Mouse (Mus musculus) forebrain, embryonic 15.5 days (tissue): ENCODE measurements around the gene Dnajb4. TPM values are rescaled to one million over a fixed set of nuclear protein-coding genes. Genes with fewer than 3 reads are reported as not detected.
"Not testable (repeated sequence)": the region's sequence is repeated elsewhere in the genome, so short reads cannot be mapped to it uniquely, and the experiment has no call there.

Experiments
- ATAC-seq: fragments of 200-750 bp; cut with Nextera tagmentation; replicated peaks from 2 replicates; pipeline ENCODE4 v1.8.0; 2017; ENCODE audit warnings: mild to moderate bottlenecking, moderate TSS enrichment, moderate library complexity
- H3K27ac ChIP-seq: fragments of 300-500 bp; sonication (generic); replicated peaks from 2 replicates; pipeline ENCODE4 v1.5.1; 2015; ENCODE audit warnings: mild to moderate bottlenecking, inconsistent platforms
- H3K27me3 ChIP-seq: fragments of 300-500 bp; sonication (generic); 2 replicates; pipeline ENCODE4 v1.6.1; 2015; ENCODE audit warnings: inconsistent platforms
- H3K36me3 ChIP-seq: fragments of 300-500 bp; sonication (generic); 2 replicates; pipeline ENCODE4 v1.6.1; 2015; ENCODE audit warnings: mild to moderate bottlenecking, inconsistent platforms
- H3K4me1 ChIP-seq: fragments of 300-500 bp; sonication (generic); 2 replicates; pipeline ENCODE4 v1.6.1; 2015; ENCODE audit warnings: inconsistent platforms
- H3K4me2 ChIP-seq: fragments of 300-500 bp; sonication (generic); replicated peaks from 2 replicates; pipeline ENCODE4 v1.6.1; 2015; ENCODE audit warnings: mild to moderate bottlenecking, inconsistent platforms
- H3K4me3 ChIP-seq: fragments of 300-500 bp; sonication (generic); 2 replicates; pipeline ENCODE4 v1.5.1; 2015; ENCODE audit warnings: mild to moderate bottlenecking, inconsistent platforms
- H3K9ac ChIP-seq: fragments of 300-500 bp; sonication (generic); replicated peaks from 2 replicates; pipeline ENCODE4 v1.6.1; 2015; ENCODE audit warnings: mild to moderate bottlenecking, inconsistent platforms
- H3K9me3 ChIP-seq: fragments of 300-500 bp; sonication (generic); 2 replicates; pipeline ENCODE4 v1.6.1; 2016; ENCODE audit warnings: inconsistent platforms
- WGBS: fragments of 180-500 bp; shearing (Covaris S2); methylation state at CpG from one replicate; pipeline ENCODE4 v1.1.7; 2015; ENCODE audit warnings: mixed read lengths; 5-methylcytosine and 5-hydroxymethylcytosine counted together
- polyA plus RNA-seq: library from polyadenylated mRNA; unstranded; fragments of >200 nt; fragmentation: Nextera tagmentation; extraction: Ambion mirVana; gene quantifications from 2 replicates; pipeline ENCODE4 v1.2.1, GENCODE M21; 2015

The Dnajb4 gene
- polyA plus RNA-seq, 1 experiment from 2014 or later: 35.4 TPM

DNA sequence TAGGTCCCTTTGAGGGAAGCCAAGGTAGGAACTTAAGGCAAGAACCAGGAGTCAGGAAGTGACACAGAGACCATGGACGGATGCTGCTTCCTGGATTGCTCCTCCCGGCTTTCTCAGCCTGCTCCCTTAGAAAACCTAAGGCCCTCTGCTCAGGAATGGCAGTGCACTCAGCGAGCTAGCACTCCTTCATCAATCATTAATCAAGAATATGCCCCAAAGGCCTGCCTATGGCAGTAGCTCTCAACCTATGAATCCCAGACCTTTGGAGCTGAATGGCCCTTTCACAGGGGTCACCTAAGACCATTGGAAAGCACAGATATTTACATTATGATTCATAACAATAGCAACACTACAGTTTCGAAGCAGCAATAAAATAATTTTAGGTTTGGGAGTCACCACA lies 79.1 kb downstream of the Dnajb4 start:
- Histone ChIP-seq H3K4me1 (no peaks in the 10 kb centered on the region), H3K4me3 (no peak overlapping the region), H3K27ac (no peak overlapping the region), H3K9me3 (no peaks in the 10 kb centered on the region), H3K27me3 (no peaks in the 10 kb centered on the region), H3K4me2 (no peak overlapping the region), H3K9ac (no peak overlapping the region), H3K36me3 (no peaks in the 10 kb centered on the region)
- no peak for ATAC-seq
- WGBS: 84% methylated on average over 4 of the region's 4 CpGs

DNA sequence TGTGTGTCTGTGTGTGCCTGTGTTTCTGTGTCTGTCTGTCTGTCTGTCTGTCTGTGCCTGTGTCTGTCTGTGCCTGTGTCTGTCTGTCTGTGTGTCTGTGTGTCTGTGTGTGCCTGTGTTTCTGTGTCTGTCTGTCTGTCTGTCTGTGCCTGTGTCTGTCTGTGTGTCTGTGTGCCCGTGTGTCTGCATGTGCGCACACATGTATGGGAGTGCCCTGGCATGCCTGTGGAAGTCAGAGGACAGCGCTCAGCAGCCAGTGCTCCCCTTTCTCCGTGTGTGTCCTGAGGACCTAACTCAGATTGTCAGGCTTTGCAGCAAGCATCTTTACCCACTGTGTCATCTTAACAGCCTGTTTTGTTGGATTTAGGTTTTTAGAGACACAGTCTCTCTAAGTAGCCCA lies 80.7 kb downstream of the Dnajb4 start:
- 88% methylated on average over 4 of the region's 4 CpGs for WGBS
- ATAC-seq, H3K4me3 ChIP-seq, H3K4me1 ChIP-seq, H3K27me3 ChIP-seq, H3K36me3 ChIP-seq, H3K9ac ChIP-seq, H3K4me2 ChIP-seq, H3K27ac ChIP-seq, H3K9me3 ChIP-seq: not testable (repeated sequence)

DNA sequence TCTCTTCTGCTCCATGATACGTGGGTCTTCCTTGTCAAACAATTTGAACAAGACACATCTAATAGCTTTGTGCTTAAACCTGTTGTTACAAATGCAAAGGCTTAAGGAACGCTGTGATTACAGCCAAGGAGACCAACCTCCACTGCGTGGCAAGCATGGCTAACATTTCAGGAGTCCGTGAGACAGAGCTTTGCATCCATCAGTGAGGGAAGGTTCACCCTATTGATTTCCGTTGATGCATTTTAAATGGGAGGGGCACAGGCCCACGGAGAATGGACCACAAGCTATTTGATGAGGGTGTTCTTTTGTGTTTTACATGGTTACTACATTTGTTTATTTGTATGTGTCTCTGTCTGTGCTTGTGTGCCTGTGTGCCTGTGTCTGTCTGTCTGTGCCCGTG lies 81.5 kb downstream of the Dnajb4 start:
- no peak overlapping the region for H3K9ac ChIP-seq
- no peaks in the 10 kb centered on the region for H3K4me1 ChIP-seq
- no peak overlapping the region for H3K4me2 ChIP-seq
- no peak overlapping the region for H3K27ac ChIP-seq
- no peak for ATAC-seq
- H3K4me3 ChIP-seq: no peak overlapping the region
- 74% methylated on average over 7 of the region's 7 CpGs for WGBS
- H3K27me3 ChIP-seq: no peaks in the 10 kb centered on the region
- H3K36me3 ChIP-seq: no peaks in the 10 kb centered on the region
- no peaks in the 10 kb centered on the region for H3K9me3 ChIP-seq

Other genes starting within 250 kb of the Dnajb4 start
- 1.9 and 2.7 TPM in 2 replicates for gene Gipc2, start 44.1 kb downstream of the Dnajb4 start, polyA plus RNA-seq
- 302 and 309 TPM in 2 replicates for gene Fubp1, start 120 bp upstream of the Dnajb4 start, polyA plus RNA-seq
- 2.8 and 3.9 TPM in 2 replicates for gene Nexn, start 56.0 kb upstream of the Dnajb4 start, polyA plus RNA-seq
- gene Miga1, start 130.1 kb upstream of the Dnajb4 start, polyA plus RNA-seq: 24.6 and 26.5 TPM in 2 replicates
- gene Usp33, start 136.2 kb upstream of the Dnajb4 start, polyA plus RNA-seq: 86.0 and 89.1 TPM in 2 replicates
- gene Zzz3, start 185.2 kb upstream of the Dnajb4 start, polyA plus RNA-seq: 33.6 and 35.5 TPM in 2 replicates